Mouse (Mus musculus) layer of hippocampus, adult 11-12 months (tissue): Measurements from ENCODE around the gene Anxa9.

ENCODE experiments used
- DNase-seq: peaks from one replicate; pipeline ENCODE4 v3.0.0; 2022; ENCODE audit warnings: low spot score

Gene Anxa9

DNA sequence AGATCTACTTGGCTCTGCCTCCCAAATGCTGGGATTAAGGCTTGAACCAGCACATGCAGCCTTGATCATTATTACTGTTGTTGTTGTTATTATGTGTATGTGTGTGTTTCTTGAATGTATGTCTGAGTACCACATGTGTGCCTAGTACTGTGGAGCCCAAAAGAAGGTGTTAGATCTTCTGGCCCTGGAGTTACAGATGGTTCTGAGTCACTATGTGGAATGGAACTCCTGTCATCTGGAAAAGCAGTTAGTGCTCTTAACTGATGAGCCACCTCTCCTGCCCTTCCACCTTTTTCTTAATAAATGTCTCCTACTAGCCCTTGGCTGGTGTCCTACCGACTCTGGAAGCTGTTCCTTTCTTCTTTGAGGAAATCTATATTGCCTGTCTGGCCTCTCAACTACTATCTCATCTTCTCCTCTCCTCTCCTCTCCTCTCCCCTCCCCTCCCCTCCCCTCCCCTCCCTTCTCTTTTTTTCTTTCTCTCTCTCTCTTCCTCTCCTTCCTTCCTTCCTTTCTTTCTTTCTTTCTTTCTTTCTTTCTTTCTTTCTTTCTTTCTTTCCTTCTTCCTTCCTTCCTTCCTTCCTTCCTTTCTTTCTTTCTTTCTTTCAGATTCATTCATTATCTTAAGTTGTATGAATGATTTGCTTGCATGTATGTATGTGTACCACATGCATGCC lies 59.2 kb downstream of the Anxa9 start:
- no peak for DNase-seq

DNA sequence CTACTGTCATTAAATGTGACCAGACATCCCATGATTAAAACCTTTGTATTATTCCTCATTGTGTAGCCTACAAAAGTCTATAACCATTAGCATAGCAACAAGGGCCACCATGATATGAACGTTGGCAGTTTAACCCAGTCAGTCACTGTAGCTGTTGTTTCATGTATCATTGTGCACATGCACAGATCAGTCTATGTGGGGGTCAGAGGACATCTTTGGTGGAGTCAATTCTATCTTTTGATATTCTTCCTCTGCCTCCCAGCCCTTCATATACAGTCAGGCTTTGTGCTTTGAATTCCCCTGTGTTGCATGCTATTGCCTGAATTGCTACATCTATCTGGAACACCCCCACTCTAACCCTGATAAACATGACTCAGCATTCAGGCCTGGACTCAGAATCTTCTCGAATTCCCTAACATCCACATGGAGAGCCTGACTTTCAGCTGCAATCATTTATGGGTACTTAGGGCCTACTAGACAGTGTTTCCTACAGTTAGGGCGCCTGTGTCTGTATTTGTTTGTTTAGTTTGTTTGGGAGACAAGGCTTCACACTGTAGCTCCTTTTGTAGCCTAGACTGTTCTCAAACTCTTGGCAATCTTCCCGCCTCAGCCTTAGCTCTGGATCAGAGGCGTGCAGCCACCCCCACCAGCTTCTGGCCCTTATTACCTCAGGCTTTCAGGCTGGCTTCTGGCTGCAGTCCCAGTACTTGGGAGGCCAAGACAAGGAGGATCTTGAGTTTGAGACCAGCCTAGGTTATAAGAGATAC lies 60.3 kb downstream of the Anxa9 start:
- peak; percentile 58 for DNase-seq
